Mouse (Mus musculus) skeletal muscle tissue, postnatal 0 days (tissue): Measurements from ENCODE around the gene Lsm8. TPM values are rescaled to one million over a fixed set of nuclear protein-coding genes. Genes with fewer than 3 reads are reported as not detected.

Source experiments
- polyA plus RNA-seq: library from polyadenylated mRNA; unstranded; fragments of >200 nt; fragmentation: Nextera tagmentation; extraction: Ambion mirVana; gene quantifications from 2 replicates; pipeline ENCODE4 v1.2.1, GENCODE M21; 2015

The Lsm8 gene
- polyA plus RNA-seq: 74.8 and 79.8 TPM in 2 replicates

GRCm38 (mm10) chr6:18848051-18848701 lies at the start of gene Lsm8:
TSS of gene Lsm8 (plus strand) at chr6:18848579.

GRCm38 (mm10) chr6:18866018-18866417 lies 17.6 kb downstream of the Lsm8 start, which contains the start of gene Ankrd7:
TSS of gene Ankrd7 (plus strand) at chr6:18866318.

Other genes with a start within 250 kb of the Lsm8 start
- gene Ankrd7, start 17.7 kb downstream of the Lsm8 start, polyA plus RNA-seq: not detected in 2 replicates